Mouse (Mus musculus) thymus, adult 2 months (tissue): Measurements from ENCODE around the gene Ankrd61.

Experiments used
- CTCF ChIP-seq: fragments of 200-500 bp; IDR thresholded peaks from 2 replicates; pipeline ENCODE4 v1.5.1; 2012; ENCODE audit warnings: mild to moderate bottlenecking, control low read depth, low read length, moderate library complexity, borderline replicate concordance; ENCODE audit not compliant: control insufficient read depth, poor library complexity, insufficient read depth; ENCODE audit errors: extremely low read depth
- POLR2A ChIP-seq: fragments of 200-500 bp; IDR thresholded peaks from 2 replicates; pipeline ENCODE4 v1.6.1; 2012; ENCODE audit warnings: mild to moderate bottlenecking, low read length, control low read depth, moderate library complexity; ENCODE audit not compliant: control insufficient read depth, poor library complexity, insufficient read depth; ENCODE audit errors: extremely low read depth

DNA sequence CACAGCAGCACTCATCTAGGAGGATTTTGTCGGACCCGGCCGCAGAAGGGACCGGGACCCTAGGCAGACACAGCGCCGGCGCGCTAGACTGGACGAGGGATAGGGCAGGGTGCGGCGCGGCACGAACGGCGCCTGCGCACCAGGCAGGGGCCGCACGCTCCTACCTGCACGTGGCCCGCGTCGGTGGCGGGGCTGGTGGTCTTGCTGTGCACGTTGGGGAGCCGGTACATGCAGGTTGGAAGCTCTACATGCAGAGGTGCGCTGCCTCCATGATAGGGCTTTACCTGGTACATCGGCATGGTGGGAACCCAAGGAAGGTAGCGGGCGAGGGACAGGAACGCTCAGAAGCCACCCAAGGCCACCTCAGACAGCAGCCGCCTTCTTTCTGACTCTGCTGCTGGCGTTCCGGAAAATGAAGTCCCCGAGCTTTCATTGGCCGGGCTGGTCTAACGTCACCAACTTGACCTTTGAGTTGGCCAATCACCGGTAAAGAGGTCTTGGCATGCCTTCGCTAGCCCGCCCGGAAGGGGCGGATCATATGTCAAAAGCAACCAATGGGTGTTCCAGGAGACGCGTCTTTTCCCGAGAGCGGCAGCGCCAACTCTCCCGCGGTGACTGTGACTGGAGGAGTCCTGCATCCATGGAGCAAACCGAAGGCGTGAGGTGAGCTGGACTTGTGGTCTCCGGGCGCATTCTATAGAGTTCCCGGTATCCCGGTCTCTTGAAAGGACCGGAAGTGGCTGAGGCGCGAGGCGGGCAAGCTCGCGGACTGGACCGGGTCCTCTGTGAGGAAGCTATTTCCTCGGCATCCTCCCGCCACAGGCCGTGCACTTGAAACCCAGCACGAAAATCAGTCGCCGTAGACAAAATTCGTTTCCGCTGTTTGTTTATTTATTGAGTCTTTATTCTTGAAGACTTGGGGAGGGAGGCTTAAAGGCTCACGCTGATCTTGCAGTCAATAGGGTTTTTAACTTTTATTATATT, 12.2 kb upstream of the Ankrd61 start, which contains the start of the genes Aimp2 and Pms2:
- peak; percentile 25; the same call in 1 of the 2 replicates for TF ChIP-seq CTCF
- TF ChIP-seq POLR2A = peak; percentile 48; the same call in 1 of the 2 replicates
